Mouse (Mus musculus) lung, adult 2 months (tissue): ENCODE measurements around the gene Cda.

Experiments
- CTCF ChIP-seq: fragments of 200-500 bp; IDR thresholded peaks from 2 replicates; pipeline ENCODE4 v1.5.1; 2011; ENCODE audit warnings: mild to moderate bottlenecking, low read length, control low read depth; ENCODE audit not compliant: insufficient read depth
- POLR2A ChIP-seq: fragments of 200-500 bp; IDR thresholded peaks from 2 replicates; pipeline ENCODE4 v1.6.1; 2011; ENCODE audit warnings: low read depth, mild to moderate bottlenecking, control low read depth, low read length, borderline replicate concordance; ENCODE audit errors: extremely low read depth

- no peak for TF ChIP-seq CTCF
- no peak for TF ChIP-seq POLR2A
These were observed 11.2 kb downstream of the Cda start for GRCm38 (mm10) chr4:138356551-138356950.
